Mouse (Mus musculus) heart, embryonic 14.5 days (tissue): ENCODE results near the gene Dgkd. TPM values are rescaled to one million over a fixed set of nuclear protein-coding genes. Genes with fewer than 3 reads are reported as not detected.
A peak's percentile ranks its signal among the peaks of the same experiment; 100 is the strongest.

Experiments
- ATAC-seq: fragments of 200-750 bp; cut with Nextera tagmentation; 2 replicates; pipeline ENCODE4 v1.8.0; 2017; ENCODE audit warnings: low read depth, moderate TSS enrichment; ENCODE audit not compliant: insufficient number of reproducible peaks, insufficient read depth, low FRiP score
- H3K27ac ChIP-seq, 2 experiments: fragments of 200-500 bp in 1 of 2; fragments of 300-500 bp in 1 of 2; sonication (generic) in 1 of 2; replicated peaks in 1 of 2; 2 replicates each; pipeline ENCODE4 v1.5.1; 2012 to 2014; ENCODE audit warnings: low read depth in 2 of 2, low read length in 2 of 2, control low read depth in 1 of 2, mild to moderate bottlenecking in 1 of 2, mixed read lengths in 1 of 2; ENCODE audit not compliant: control insufficient read depth in 1 of 2, insufficient read depth in 1 of 2
- H3K27me3 ChIP-seq: fragments of 300-500 bp; sonication (generic); 2 replicates; pipeline ENCODE4 v1.6.1; 2014; ENCODE audit warnings: mild to moderate bottlenecking, low read length, control low read depth; ENCODE audit not compliant: control insufficient read depth, insufficient read depth
- H3K36me3 ChIP-seq: fragments of 300-500 bp; sonication (generic); 2 replicates; pipeline ENCODE4 v1.6.1; 2014; ENCODE audit warnings: mild to moderate bottlenecking, control low read depth, low read length, mixed read lengths; ENCODE audit not compliant: control insufficient read depth, insufficient read depth
- H3K4me1 ChIP-seq, 2 experiments: fragments of 200-500 bp in 1 of 2; fragments of 300-500 bp in 1 of 2; sonication (generic) in 1 of 2; 2 replicates each; pipeline ENCODE4 v1.6.1; 2012 to 2014; ENCODE audit warnings: low read length in 2 of 2, control low read depth in 1 of 2, mixed read lengths in 1 of 2; ENCODE audit not compliant: control insufficient read depth in 2 of 2, insufficient read depth in 2 of 2
- H3K4me2 ChIP-seq: fragments of 300-500 bp; sonication (generic); 2 replicates; pipeline ENCODE4 v1.6.1; 2014; ENCODE audit warnings: mild to moderate bottlenecking, low read length
- H3K4me3 ChIP-seq, 2 experiments: fragments of 200-500 bp in 1 of 2; fragments of 300-500 bp in 1 of 2; sonication (generic) in 1 of 2; 2 replicates each; pipeline ENCODE4 v1.5.1; 2012 to 2014; ENCODE audit warnings: low read length in 2 of 2, mild to moderate bottlenecking in 2 of 2, control low read depth in 1 of 2, low read depth in 1 of 2, moderate library complexity in 1 of 2; ENCODE audit not compliant: control insufficient read depth in 1 of 2, insufficient read depth in 1 of 2
- H3K9ac ChIP-seq: fragments of 300-500 bp; sonication (generic); 2 replicates; pipeline ENCODE4 v1.6.1; 2014; ENCODE audit warnings: mild to moderate bottlenecking, low read length
- H3K9me3 ChIP-seq: fragments of 300-500 bp; sonication (generic); 2 replicates; pipeline ENCODE4 v1.6.1; 2016; ENCODE audit warnings: low read length, control low read depth; ENCODE audit not compliant: control insufficient read depth
- whole genome bisulfite sequencing: fragments of 180-500 bp; shearing (Covaris S2); extraction: QIAGEN DNeasy Blood & Tissue Kit; methylation state at CpG from one replicate; pipeline ENCODE4 v1.1.7; 2014; 5-methylcytosine and 5-hydroxymethylcytosine counted together
- polyA plus RNA-seq: library from polyadenylated mRNA; unstranded; fragments of >200 nt; fragmentation: Nextera tagmentation; extraction: Ambion mirVana; gene quantifications from 2 replicates; pipeline ENCODE4 v1.2.1, GENCODE M21; 2014

Dgkd gene
- polyA plus RNA-seq, 1 experiment from 2014 or later: 24.7 TPM

DNA sequence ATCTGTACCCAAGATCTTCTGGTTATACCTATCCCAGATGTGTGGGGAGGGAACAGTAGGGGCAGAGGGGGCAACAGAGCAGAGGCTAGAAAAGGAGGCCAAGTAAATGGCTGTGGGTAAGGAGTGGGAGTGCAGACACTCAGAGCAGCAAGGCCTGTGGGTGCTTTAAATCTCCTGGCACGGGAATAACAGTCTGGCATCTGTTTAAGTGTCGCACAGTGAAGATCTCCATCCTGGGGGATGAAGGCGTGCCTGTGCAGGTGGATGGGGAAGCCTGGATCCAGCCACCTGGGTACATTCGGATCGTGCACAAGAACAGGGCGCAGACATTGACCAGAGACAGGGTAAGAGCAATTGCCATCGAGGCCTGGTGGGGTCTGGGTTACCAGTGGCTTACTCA, 83.0 kb downstream of the Dgkd start:
- Histone ChIP-seq H3K27me3 (no peaks in the 10 kb centered on the region), H3K36me3 (peaks cover 86% of the 10 kb centered on the region), H3K4me2 (no peak overlapping the region), H3K9me3 (no peaks in the 10 kb centered on the region), H3K4me1 (no peaks in the 10 kb centered on the region), H3K9ac (no peak overlapping the region), H3K4me3 (no peak overlapping the region), H3K27ac (no peak overlapping the region)
- ATAC-seq: no peak
- 90% methylated on average over 7 of the region's 7 CpGs for WGBS

DNA sequence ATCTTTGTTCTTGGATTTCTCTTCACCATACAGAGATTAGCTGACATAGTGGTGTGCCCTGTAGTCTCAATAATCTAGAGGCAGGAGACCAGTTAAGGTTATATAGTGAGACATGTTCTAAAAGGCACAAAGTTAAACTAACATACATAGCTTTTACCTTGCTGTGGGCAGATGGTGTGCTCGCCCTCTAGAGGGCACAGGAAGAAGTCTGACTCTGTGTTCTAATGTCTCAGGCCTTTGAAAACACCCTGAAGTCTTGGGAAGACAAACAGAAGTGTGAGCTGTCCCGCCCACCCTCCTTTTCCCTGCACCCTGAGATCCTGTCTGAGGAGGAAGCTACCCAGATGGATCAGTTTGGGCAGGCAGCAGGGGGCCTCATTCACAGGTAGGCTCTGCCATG, 83.4 kb downstream of the Dgkd start:
- H3K9ac ChIP-seq: no peak overlapping the region
- H3K36me3 ChIP-seq: peaks cover 86% of the 10 kb centered on the region
- H3K9me3 ChIP-seq: no peaks in the 10 kb centered on the region
- 46% methylated on average over 2 of the region's 2 CpGs for WGBS
- H3K4me1 ChIP-seq: no peaks in the 10 kb centered on the region
- H3K27ac ChIP-seq: no peak overlapping the region
- H3K4me2 ChIP-seq: no peak overlapping the region
- H3K4me3 ChIP-seq: no peak overlapping the region
- H3K27me3 ChIP-seq: no peaks in the 10 kb centered on the region
- no peak for ATAC-seq

DNA sequence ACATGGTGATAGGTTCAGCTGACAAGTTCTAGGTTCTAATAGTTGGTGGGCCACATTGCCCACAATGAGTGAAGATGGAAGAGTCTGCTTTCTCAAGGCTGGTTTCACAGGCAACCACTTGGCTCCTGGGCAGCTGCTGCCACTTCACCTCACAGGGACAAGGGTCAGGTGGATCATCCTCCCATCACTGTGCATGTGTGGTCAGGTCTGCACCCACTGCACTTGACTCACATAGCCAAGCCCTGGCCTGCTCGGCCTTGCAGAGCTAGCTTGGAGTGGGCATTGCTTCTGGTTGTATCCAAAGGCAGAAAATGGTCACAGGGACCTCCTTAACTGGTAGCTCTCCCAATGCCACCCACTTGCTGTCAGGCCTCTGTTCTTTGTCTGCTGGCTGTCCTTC, 88.7 kb downstream of the Dgkd start:
- no peak overlapping the region for H3K4me2 ChIP-seq
- no peaks in the 10 kb centered on the region for H3K9me3 ChIP-seq
- no peak overlapping the region for H3K27ac ChIP-seq
- H3K27me3 ChIP-seq: no peaks in the 10 kb centered on the region
- peaks cover 100% of the 10 kb centered on the region for H3K36me3 ChIP-seq
- no peak overlapping the region for H3K4me3 ChIP-seq
- no peak overlapping the region for H3K9ac ChIP-seq
- no peaks in the 10 kb centered on the region for H3K4me1 ChIP-seq
- no peak for ATAC-seq
- 62% methylated on average over 1 of the region's 1 CpGs for WGBS

DNA sequence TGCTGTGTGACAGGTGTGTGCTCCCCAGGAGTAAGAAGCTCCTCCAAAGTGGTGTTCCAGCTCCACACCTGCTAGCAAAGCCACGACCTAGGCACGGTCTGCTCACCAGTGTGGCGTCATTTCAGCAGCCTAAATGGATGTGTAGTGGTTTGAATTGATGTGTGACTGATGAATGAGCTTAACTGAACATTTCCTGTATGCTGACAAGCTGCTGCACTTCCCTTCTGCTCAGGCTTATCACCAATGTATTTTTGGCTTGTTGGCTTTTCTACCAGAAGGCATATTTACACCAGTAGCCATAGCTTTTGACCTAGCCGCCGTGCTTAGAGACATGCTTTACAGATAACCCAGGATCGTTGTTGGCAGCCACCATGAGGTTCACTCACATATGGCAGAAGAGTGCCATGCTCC, 94.6 kb downstream of the Dgkd start:
- no peak overlapping the region for H3K9ac ChIP-seq
- no peak overlapping the region for H3K4me3 ChIP-seq
- H3K9me3 ChIP-seq: no peaks in the 10 kb centered on the region
- H3K27me3 ChIP-seq: no peaks in the 10 kb centered on the region
- H3K4me1 ChIP-seq: peaks cover 9 to 12% of the 10 kb centered on the region in 2 experiments
- H3K27ac ChIP-seq: peak overlapping the region; percentile 49 to 60; a peak in 3 of 4 replicates
- WGBS: 15% methylated on average over 6 of the region's 6 CpGs
- peaks cover 100% of the 10 kb centered on the region for H3K36me3 ChIP-seq
- H3K4me2 ChIP-seq: no peak overlapping the region
- ATAC-seq: peak; percentile 7; the same call in 1 of the 2 replicates

DNA sequence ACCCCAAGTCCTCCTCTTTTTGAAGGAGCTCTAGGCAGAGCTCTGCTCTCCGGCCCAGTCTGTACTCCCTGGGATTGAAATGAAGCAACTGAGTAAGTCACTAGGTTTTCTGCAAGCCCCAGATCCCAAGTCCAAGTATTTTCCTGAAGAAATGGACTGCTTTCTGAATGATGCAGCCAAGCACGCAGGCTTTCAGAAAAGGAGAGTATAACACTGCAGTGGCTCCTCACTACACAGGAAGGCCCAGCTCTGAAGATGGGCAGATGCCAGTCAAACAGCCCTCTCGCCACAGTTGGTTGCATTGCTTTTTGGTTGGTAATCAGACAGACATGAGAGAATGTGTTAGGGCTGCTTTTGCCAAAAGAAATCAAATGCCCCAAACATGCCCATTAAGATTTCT, 98.6 kb downstream of the Dgkd start:
- Histone ChIP-seq H3K27ac (no peak overlapping the region), H3K4me3 (no peak overlapping the region), H3K36me3 (peaks cover 99% of the 10 kb centered on the region), H3K27me3 (no peaks in the 10 kb centered on the region), H3K4me2 (no peak overlapping the region), H3K4me1 (peaks cover 9 to 12% of the 10 kb centered on the region in 2 experiments), H3K9ac (no peak overlapping the region), H3K9me3 (no peaks in the 10 kb centered on the region)
- ATAC-seq: no peak
- WGBS: 91% methylated on average over 3 of the region's 3 CpGs

DNA sequence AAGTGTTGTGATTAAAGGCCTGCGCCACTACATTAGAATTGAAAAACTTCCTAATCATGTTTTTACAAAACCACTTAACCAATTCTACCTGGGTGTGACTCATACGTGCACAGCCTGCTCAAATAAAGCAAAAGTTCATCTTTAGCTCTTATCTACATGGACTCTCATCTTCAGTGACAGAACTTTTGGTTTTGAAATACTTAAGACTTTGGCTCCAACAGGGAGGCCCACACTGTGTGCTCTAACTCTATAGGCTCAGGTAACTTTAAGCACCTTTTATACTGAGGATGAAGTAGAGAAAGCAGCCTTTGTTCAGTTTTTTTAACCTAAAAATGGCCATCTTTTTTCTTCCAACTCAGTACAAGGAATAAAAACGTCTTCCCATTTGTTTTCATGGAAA, 100.0 kb downstream of the Dgkd start:
- Histone ChIP-seq H3K4me3 (no peak overlapping the region), H3K4me1 (peaks cover 2% of the 10 kb centered on the region in 2 experiments; a peak in 1 of 4 replicates), H3K27me3 (no peaks in the 10 kb centered on the region), H3K36me3 (peaks cover 99% of the 10 kb centered on the region), H3K27ac (no peak overlapping the region), H3K9me3 (no peaks in the 10 kb centered on the region), H3K9ac (no peak overlapping the region), H3K4me2 (no peak overlapping the region)
- 83% methylated on average over 3 of the region's 3 CpGs for WGBS
- no peak for ATAC-seq

DNA sequence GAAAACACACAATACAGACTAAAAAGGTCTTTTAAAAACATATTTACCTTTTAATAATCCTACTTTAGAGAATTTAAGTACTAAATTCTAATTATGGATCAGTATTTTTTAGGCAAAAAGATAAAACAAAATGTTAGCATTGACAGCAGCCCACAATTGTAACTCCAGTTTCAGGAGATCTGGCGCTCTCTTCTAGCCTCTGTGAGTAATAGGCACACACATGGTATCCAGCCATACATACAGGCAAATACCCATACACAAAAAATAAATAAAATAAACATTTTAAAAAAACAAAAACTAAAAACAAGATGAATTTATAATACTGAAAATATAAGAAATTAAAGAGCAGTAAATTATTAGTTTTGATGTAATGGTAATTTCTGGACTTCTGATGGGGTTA, 105.8 kb downstream of the Dgkd start:
- no peak for ATAC-seq
- Histone ChIP-seq H3K4me2 (no peak overlapping the region), H3K9ac (no peak overlapping the region), H3K36me3 (peaks cover 90% of the 10 kb centered on the region), H3K27ac (no peak overlapping the region), H3K27me3 (no peaks in the 10 kb centered on the region), H3K4me1 (peaks cover 0 to 10% of the 10 kb centered on the region in 2 experiments; a peak in 1 of 4 replicates), H3K4me3 (no peak overlapping the region), H3K9me3 (no peaks in the 10 kb centered on the region)
- WGBS: 96% methylated on average over 1 of the region's 1 CpGs

DNA sequence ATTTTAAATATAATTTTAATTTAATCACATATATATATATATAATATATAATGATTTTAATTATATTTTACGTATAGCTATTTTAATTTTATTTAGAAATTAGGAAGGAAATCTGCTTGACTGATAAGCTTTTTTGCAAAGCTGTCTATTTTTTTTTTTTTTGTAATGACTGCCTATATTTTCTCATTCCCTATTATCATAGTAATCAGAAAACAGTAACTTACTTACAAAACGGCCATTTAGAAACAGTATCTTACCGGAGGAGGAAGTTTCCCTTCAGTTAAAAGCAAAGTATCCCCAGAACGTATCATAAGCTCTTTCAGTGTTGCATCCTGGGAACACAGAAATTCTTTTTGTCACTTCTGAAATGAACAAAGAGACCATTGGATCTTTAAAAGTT, 106.4 kb downstream of the Dgkd start:
- Histone ChIP-seq H3K4me2 (no peak overlapping the region), H3K4me3 (no peak overlapping the region), H3K9me3 (no peaks in the 10 kb centered on the region), H3K4me1 (peaks cover 0 to 10% of the 10 kb centered on the region in 2 experiments; a peak in 1 of 4 replicates), H3K9ac (no peak overlapping the region), H3K36me3 (peaks cover 90% of the 10 kb centered on the region), H3K27me3 (no peaks in the 10 kb centered on the region), H3K27ac (no peak overlapping the region)
- 70% methylated on average over 4 of the region's 4 CpGs for WGBS
- ATAC-seq: no peak
